Mouse (Mus musculus) hindbrain, embryonic 14.5 days (tissue): ENCODE measurements around the gene Psmd9. TPM values are rescaled to one million over a fixed set of nuclear protein-coding genes. Genes with fewer than 3 reads are reported as not detected.

Experiments used
- ATAC-seq: fragments of 200-750 bp; cut with Nextera tagmentation; 2 replicates; pipeline ENCODE4 v1.8.0; 2017; ENCODE audit warnings: moderate number of reproducible peaks, mild to moderate bottlenecking, moderate TSS enrichment, moderate library complexity; ENCODE audit not compliant: low FRiP score
- DNase-seq: peaks from one replicate; pipeline ENCODE4 v3.0.0-alpha.2; 2015; ENCODE audit warnings: low spot score
- H3K27ac ChIP-seq: fragments of 300-500 bp; sonication (generic); 2 replicates; pipeline ENCODE4 v1.5.1; 2014; ENCODE audit warnings: mild to moderate bottlenecking, moderate library complexity
- H3K27me3 ChIP-seq: fragments of 300-500 bp; sonication (generic); 2 replicates; pipeline ENCODE4 v1.6.1; 2014; ENCODE audit warnings: mild to moderate bottlenecking, low read length, mixed read lengths; ENCODE audit not compliant: control insufficient read depth, insufficient read depth
- H3K36me3 ChIP-seq: fragments of 300-500 bp; sonication (generic); replicated peaks from 2 replicates; pipeline ENCODE4 v1.6.1; 2014; ENCODE audit not compliant: control insufficient read depth, insufficient read depth
- H3K4me1 ChIP-seq: fragments of 300-500 bp; sonication (generic); replicated peaks from 2 replicates; pipeline ENCODE4 v1.6.1; 2014; ENCODE audit warnings: antibody characterized with exemption, low read length, mixed read lengths; ENCODE audit not compliant: control insufficient read depth, insufficient read depth
- H3K4me2 ChIP-seq: fragments of 300-500 bp; sonication (generic); replicated peaks from 2 replicates; pipeline ENCODE4 v1.6.1; 2014; ENCODE audit warnings: mild to moderate bottlenecking, moderate library complexity
- H3K4me3 ChIP-seq: fragments of 300-500 bp; sonication (generic); replicated peaks from 2 replicates; pipeline ENCODE4 v1.5.1; 2014; ENCODE audit warnings: mild to moderate bottlenecking, low read length
- H3K9ac ChIP-seq: fragments of 300-500 bp; sonication (generic); 2 replicates; pipeline ENCODE4 v1.6.1; 2014
- H3K9me3 ChIP-seq: fragments of 300-500 bp; sonication (generic); 2 replicates; pipeline ENCODE4 v1.6.1; 2016; ENCODE audit warnings: low read length; ENCODE audit not compliant: control insufficient read depth
- WGBS: fragments of 180-500 bp; shearing (Covaris S2); extraction: QIAGEN DNeasy Blood & Tissue Kit; methylation state at CpG from one replicate; pipeline ENCODE4 v1.1.7; 2014; 5-methylcytosine and 5-hydroxymethylcytosine counted together
- polyA plus RNA-seq: library from polyadenylated mRNA; unstranded; fragments of >200 nt; fragmentation: Nextera tagmentation; extraction: Ambion mirVana; gene quantifications from 2 replicates; pipeline ENCODE4 v1.2.1, GENCODE M21; 2014

Psmd9 gene
- polyA plus RNA-seq, 1 experiment from 2014 or later: 66.8 TPM

DNA sequence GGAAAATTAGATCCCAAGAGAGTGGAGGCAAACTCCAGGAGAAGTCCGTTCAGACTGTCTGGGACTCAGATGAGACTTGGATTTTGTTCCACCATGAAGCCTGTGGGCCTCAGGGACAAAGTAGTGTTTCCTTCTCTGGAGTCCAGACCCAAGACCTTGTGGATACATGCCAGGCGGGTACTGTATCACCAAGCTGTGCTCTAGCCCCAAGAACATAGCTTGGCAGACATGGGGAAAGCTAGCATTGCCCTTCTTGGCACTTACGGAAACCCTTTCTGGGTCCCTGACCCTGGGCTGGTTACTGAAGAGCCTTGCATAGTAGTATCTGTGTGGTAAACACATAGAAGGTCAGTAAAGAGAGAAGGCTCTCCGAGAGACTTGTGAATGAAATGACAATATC is 9.8 kb upstream of the Psmd9 start:
- WGBS: 94% methylated on average over 4 of the region's 4 CpGs
- H3K36me3 ChIP-seq: peaks cover 92% of the 10 kb centered on the region
- no peak overlapping the region for H3K4me2 ChIP-seq
- no peak for DNase-seq
- H3K9ac ChIP-seq: no peak overlapping the region
- no peak overlapping the region for H3K4me3 ChIP-seq
- no peaks in the 10 kb centered on the region for H3K27me3 ChIP-seq
- no peaks in the 10 kb centered on the region for H3K9me3 ChIP-seq
- no peak for ATAC-seq
- H3K27ac ChIP-seq: no peak overlapping the region
- no peaks in the 10 kb centered on the region for H3K4me1 ChIP-seq

DNA sequence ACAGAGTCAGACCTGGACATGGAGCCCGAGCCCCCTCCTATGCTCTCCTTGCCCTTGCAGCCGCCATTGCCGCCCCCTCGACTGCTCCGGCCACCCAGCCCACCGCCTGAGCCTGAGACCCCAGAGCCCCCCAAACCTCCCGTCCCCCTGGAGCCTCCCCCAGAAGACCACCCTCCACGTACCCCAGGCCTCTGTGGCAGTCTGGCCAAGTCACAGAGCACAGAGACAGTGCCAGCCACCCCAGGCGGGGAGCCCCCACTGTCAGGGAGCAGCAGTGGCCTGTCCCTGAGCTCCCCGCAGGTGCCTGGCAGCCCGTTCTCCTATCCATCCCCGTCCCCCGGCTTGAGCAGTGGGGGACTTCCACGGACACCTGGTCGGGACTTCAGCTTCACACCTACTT is 9.3 kb upstream of the Psmd9 start:
- 96% methylated on average over 15 of the region's 15 CpGs for WGBS
- no peak for ATAC-seq
- no peak overlapping the region for H3K4me3 ChIP-seq
- no peak for DNase-seq
- H3K27me3 ChIP-seq: no peaks in the 10 kb centered on the region
- no peak overlapping the region for H3K27ac ChIP-seq
- no peak overlapping the region for H3K9ac ChIP-seq
- peaks cover 91% of the 10 kb centered on the region for H3K36me3 ChIP-seq
- no peaks in the 10 kb centered on the region for H3K4me1 ChIP-seq
- H3K4me2 ChIP-seq: no peak overlapping the region
- no peaks in the 10 kb centered on the region for H3K9me3 ChIP-seq

DNA sequence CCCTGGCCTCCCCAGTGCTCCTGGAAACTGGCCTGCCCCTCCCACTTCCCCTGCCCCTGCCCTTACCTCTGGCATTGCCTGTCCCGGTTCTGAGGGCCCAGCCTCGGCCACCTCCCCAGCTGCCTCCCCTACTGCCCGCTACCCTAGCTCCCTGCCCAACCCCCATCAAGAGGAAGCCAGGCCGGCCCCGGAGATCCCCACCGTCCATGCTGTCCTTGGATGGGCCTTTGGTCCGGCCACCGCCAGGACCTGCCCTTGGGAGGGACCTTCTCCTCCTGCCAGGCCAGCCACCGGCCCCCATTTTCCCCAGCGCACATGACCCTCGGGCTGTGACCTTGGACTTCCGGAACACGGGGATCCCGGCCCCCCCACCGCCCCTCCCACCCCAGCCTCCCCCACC is 8.9 kb upstream of the Psmd9 start:
- no peak overlapping the region for H3K9ac ChIP-seq
- WGBS: 94% methylated on average over 13 of the region's 15 CpGs
- H3K4me2 ChIP-seq: no peak overlapping the region
- ATAC-seq: no peak
- H3K27me3 ChIP-seq: no peaks in the 10 kb centered on the region
- H3K9me3 ChIP-seq: no peaks in the 10 kb centered on the region
- no peak overlapping the region for H3K27ac ChIP-seq
- H3K4me3 ChIP-seq: no peak overlapping the region
- H3K36me3 ChIP-seq: peaks cover 88% of the 10 kb centered on the region
- no peak for DNase-seq
- no peaks in the 10 kb centered on the region for H3K4me1 ChIP-seq

DNA sequence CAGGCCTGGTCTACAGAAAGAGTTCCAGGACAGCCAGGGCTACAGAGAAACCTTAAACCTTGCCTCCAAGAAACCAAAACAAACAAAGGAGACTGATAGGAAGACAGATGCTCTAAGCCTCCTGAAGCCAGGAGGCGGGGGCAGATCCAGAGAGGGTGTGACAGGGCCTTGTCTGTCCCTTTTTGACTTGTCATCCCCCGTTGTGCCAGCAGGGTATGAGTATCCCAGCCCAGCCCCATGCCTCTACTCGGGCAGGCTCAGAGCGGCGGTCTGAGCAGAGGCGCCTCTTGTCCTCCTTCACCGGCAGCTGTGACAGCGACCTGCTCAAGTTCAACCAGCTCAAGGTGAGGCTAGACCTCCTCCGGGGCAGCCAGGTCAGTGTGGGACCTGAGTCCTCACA is 6.3 kb upstream of the Psmd9 start:
- no peak overlapping the region for H3K9ac ChIP-seq
- ATAC-seq: no peak
- H3K4me2 ChIP-seq: no peak overlapping the region
- 87% methylated on average over 9 of the region's 9 CpGs for WGBS
- no peaks in the 10 kb centered on the region for H3K4me1 ChIP-seq
- H3K27ac ChIP-seq: no peak overlapping the region
- H3K36me3 ChIP-seq: peaks cover 85% of the 10 kb centered on the region
- H3K4me3 ChIP-seq: no peak overlapping the region
- DNase-seq: no peak
- H3K9me3 ChIP-seq: no peaks in the 10 kb centered on the region
- no peaks in the 10 kb centered on the region for H3K27me3 ChIP-seq

DNA sequence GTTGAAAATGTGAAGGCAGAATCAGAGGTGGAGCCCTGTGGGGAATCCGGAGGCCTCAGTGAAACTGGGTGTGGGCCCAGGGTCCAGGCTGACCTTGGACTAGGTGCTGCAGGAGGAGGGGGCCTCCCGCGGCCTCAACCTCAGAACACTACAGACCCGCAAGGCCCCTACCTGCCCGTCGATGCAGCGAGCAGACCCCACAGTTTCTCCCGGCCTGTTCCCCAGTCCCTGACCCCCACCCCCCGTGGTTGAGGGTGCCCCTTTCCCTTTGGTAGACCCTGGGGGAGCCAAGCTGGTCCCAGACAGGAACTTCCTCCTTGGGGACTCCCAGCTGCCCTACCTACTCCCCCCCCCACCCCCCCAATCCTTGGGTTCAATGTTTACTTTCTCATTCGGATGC is 2.8 kb upstream of the Psmd9 start:
- WGBS: 89% methylated on average over 10 of the region's 10 CpGs
- Histone ChIP-seq H3K9ac (no peak overlapping the region), H3K4me2 (no peak overlapping the region), H3K36me3 (peaks cover 50% of the 10 kb centered on the region), H3K27me3 (no peaks in the 10 kb centered on the region), H3K27ac (no peak overlapping the region), H3K4me1 (no peaks in the 10 kb centered on the region; the same call in 1 of the 2 replicates), H3K4me3 (no peak overlapping the region), H3K9me3 (no peaks in the 10 kb centered on the region)
- no peak for ATAC-seq
- DNase-seq: no peak

DNA sequence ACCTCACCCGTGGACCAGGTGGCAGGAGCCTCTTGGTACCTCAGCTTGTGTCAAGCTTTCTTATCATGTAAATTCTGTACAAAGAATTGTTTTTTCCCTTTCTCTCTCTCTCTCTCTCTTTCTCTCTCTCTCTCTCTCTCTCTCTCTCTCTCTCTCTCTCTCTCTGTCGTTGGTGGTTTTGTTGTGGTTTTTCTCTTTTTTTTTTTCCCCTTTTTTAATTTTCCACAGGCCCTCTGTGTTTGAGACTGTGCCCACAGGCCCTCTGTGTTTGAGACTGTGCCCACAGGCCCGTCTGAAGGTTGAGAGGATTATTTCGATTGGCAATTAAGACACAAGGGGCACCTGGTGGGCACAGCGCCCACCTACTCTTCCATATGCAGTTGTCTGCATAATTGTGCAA is 1.6 kb upstream of the Psmd9 start:
- Histone ChIP-seq H3K27me3 (no peaks in the 10 kb centered on the region), H3K4me3 (no peak overlapping the region), H3K27ac (no peak overlapping the region), H3K4me2 (no peak overlapping the region), H3K9me3 (no peaks in the 10 kb centered on the region), H3K4me1 (no peaks in the 10 kb centered on the region; the same call in 1 of the 2 replicates), H3K9ac (no peak overlapping the region), H3K36me3 (peaks cover 38% of the 10 kb centered on the region)
- DNase-seq: no peak
- WGBS: 71% methylated on average over 5 of the region's 5 CpGs
- no peak for ATAC-seq

DNA sequence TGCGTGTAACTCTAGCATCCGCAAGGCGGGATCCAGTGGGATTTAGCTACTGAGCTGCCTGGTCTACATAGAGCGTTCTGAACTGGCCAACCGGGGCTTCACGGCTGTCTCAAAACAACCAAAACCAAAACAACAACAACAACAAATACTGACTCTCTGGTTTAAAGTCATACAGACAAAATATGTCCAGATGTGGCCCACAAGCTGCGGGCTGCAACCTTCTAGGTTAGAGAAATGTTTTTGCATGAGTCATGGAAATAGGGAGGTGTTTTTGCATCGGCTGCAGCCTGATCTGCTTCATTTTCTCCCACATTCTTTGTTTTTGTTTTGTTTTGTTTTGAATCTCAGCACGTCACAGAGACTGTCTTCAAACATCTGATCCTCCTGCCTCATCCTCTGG is 1.2 kb downstream of the Psmd9 start:
- no peaks in the 10 kb centered on the region for H3K27me3 ChIP-seq
- no peak for DNase-seq
- H3K36me3 ChIP-seq: peaks cover 17% of the 10 kb centered on the region
- H3K4me2 ChIP-seq: no peak overlapping the region
- WGBS: 80% methylated on average over 9 of the region's 9 CpGs
- no peak overlapping the region for H3K4me3 ChIP-seq
- no peak overlapping the region for H3K27ac ChIP-seq
- no peaks in the 10 kb centered on the region for H3K9me3 ChIP-seq
- no peak overlapping the region for H3K9ac ChIP-seq
- H3K4me1 ChIP-seq: no peaks in the 10 kb centered on the region; the same call in 1 of the 2 replicates
- no peak for ATAC-seq

DNA sequence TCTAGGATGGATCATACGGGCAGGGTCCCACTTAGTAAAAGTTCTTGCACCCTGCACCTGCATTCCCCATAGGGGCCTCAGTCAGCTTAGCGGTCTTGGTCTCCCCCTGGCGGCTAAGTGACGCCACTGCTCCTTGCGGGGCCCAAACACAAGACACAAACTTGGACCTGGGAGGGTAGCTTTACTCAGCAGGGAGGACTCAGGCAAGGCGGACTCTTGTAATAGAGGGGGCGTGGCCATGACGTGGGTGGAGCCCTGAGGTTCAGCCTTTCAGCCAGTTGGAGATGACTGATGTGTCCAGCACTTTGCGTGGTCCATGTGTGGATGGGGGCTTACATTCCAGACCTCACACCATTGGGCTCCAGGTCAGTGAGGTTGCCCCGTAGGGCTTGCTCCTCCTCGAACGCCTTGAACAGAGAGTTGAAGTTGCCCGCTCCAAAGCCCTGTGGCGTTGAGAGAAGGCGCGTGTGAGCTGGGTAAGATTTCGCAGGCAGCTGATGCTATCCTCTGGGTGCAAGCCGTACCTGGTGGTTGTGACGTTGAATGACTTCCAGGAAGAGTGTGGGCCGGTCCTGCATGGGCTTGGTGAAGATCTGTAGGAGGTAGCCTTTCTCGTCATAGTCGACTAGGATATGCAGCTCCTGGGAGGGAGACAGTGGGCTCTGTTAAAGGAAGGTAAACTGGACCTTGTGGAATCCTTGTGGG is 2.6 kb downstream of the Psmd9 start:
- DNase-seq: peak; percentile 83
- H3K27ac ChIP-seq: no peak overlapping the region
- 0 out of 2 replicates have a peak overlapping the region, but pooled peaks have one; percentile 18 for H3K9ac ChIP-seq
- peaks cover 3% of the 10 kb centered on the region for H3K36me3 ChIP-seq
- no peaks in the 10 kb centered on the region; the same call in 1 of the 2 replicates for H3K4me1 ChIP-seq
- peak; percentile 48; the same call in 1 of the 2 replicates for ATAC-seq
- H3K4me3 ChIP-seq: no peak overlapping the region
- 19% methylated on average over 22 of the region's 22 CpGs for WGBS
- no peaks in the 10 kb centered on the region for H3K27me3 ChIP-seq
- no peaks in the 10 kb centered on the region for H3K9me3 ChIP-seq
- H3K4me2 ChIP-seq: peak overlapping the region; percentile 31

DNA sequence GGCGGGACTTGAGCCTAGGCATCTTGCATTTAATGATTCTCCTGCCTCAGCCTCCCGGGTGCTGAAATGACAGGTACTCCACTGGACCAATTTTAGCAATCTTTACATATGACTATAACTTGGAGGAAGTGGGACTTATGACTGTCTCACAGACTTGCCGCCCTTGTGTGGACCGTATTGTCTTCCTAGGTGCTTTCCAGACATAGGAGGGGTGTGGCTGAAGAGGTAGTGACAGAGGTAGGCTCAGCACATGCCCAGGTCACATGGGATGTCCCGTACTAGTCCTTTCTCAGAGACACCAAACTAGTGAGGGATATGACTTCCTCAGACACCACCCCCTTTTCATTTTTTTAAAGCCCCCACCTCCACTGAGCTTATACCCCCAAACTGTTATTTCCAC is 9.6 kb downstream of the Psmd9 start:
- DNase-seq (no peak), ATAC-seq (no peak)
- Histone ChIP-seq H3K36me3 (no peaks in the 10 kb centered on the region), H3K4me2 (no peak overlapping the region), H3K9me3 (no peaks in the 10 kb centered on the region), H3K4me3 (no peak overlapping the region), H3K27ac (no peak overlapping the region), H3K27me3 (no peaks in the 10 kb centered on the region), H3K4me1 (no peaks in the 10 kb centered on the region), H3K9ac (no peak overlapping the region)
- 90% methylated on average over 5 of the region's 5 CpGs for WGBS

DNA sequence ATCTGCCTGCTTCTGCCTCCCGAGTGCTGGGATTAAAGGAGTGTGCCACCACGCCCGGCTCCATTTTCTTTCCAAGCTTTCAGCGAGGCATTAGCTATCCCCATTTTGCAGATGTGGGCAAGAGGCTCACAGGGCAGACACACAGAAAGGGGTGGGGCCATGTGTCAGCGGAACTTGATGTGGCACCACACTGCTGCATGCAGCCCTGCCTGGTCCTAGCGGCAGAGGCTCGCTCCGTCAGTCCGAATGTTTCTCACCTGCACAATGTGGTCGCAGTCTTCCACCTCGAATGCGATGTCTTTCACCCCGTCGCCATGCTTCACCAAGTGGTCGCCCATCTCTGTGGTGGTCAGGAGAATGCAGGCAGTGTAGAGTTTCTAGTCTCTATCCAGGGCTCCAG is 11.2 kb downstream of the Psmd9 start:
- DNase-seq: no peak
- WGBS: 91% methylated on average over 15 of the region's 15 CpGs

More for the DNA sequence above, 11.2 kb downstream of the Psmd9 start:
- H3K36me3 ChIP-seq: no peaks in the 10 kb centered on the region
- H3K27ac ChIP-seq: no peak overlapping the region
- H3K4me3 ChIP-seq: no peak overlapping the region
- H3K4me2 ChIP-seq: no peak overlapping the region
- H3K4me1 ChIP-seq: no peaks in the 10 kb centered on the region
- H3K27me3 ChIP-seq: no peaks in the 10 kb centered on the region
- H3K9me3 ChIP-seq: no peaks in the 10 kb centered on the region
- no peak overlapping the region for H3K9ac ChIP-seq
- ATAC-seq: no peak
